Mouse (Mus musculus) CH12.LX (cell line): Measurements from ENCODE around the gene Atg4b. TPM values are rescaled to one million over a fixed set of nuclear protein-coding genes. Genes with fewer than 3 reads are reported as not detected.

Experiments used
- DNase-seq: peaks from one replicate; pipeline ENCODE4 v3.0.0-alpha.2; 2013; ENCODE audit errors: extremely low read depth
- H3K27ac ChIP-seq: 2 replicates; pipeline ENCODE4 v1.5.1; 2012; ENCODE audit warnings: low read depth, mild to moderate bottlenecking, control low read depth, moderate library complexity; ENCODE audit not compliant: insufficient read depth
- H3K27me3 ChIP-seq: replicated peaks from 2 replicates; pipeline ENCODE3; 2012; ENCODE audit warnings: inconsistent platforms
- H3K36me3 ChIP-seq, 2 experiments: replicated peaks in 1 of 2; 2 replicates each; pipeline versions ENCODE3 to v1.6.1; 2012; ENCODE audit warnings: inconsistent platforms in 1 of 2, low read length in 1 of 2, mild to moderate bottlenecking in 1 of 2, mixed read lengths in 1 of 2, moderate library complexity in 1 of 2; ENCODE audit not compliant: control insufficient read depth in 1 of 2, insufficient read depth in 1 of 2
- H3K4me1 ChIP-seq, 2 experiments: 2 replicates each; pipeline ENCODE4 v1.6.1; 2012; ENCODE audit warnings: inconsistent platforms in 1 of 2, moderate library complexity in 1 of 2; ENCODE audit not compliant: insufficient read depth in 2 of 2, control insufficient read depth in 1 of 2
- H3K4me2 ChIP-seq: 2 replicates; pipeline ENCODE4 v1.6.1; 2012; ENCODE audit warnings: low read depth, mild to moderate bottlenecking, control low read depth; ENCODE audit not compliant: poor library complexity, insufficient read depth, severe bottlenecking
- H3K4me3 ChIP-seq, 3 experiments: fragments of 150-350 bp in 1 of 3; sonication (generic) in 1 of 3; replicated peaks in 1 of 3; 2 replicates each; pipeline versions ENCODE3 to v1.5.1; 2011 to 2012; ENCODE audit warnings: low read depth in 2 of 3, low read length in 2 of 3, mild to moderate bottlenecking in 2 of 3, moderate library complexity in 2 of 3, control low read depth in 1 of 3, improper control_type of control experiment in 1 of 3, inconsistent platforms in 1 of 3, mixed read lengths in 1 of 3; ENCODE audit not compliant: poor library complexity in 1 of 3
- H3K79me2 ChIP-seq: replicated peaks from 2 replicates; pipeline ENCODE4 v1.6.1; 2012; ENCODE audit warnings: mild to moderate bottlenecking, moderate library complexity; ENCODE audit not compliant: control insufficient read depth, poor library complexity, insufficient read depth, severe bottlenecking; ENCODE audit errors: extremely low read depth
- H3K9ac ChIP-seq: 2 replicates; pipeline ENCODE4 v1.6.1; 2012; ENCODE audit warnings: low read depth, mild to moderate bottlenecking, control low read depth, moderate library complexity; ENCODE audit not compliant: insufficient read depth
- H3K9me3 ChIP-seq: replicated peaks from 2 replicates; pipeline ENCODE3; 2012; ENCODE audit warnings: low read length, inconsistent platforms, mixed read lengths
- BHLHE40 ChIP-seq: IDR thresholded peaks from 2 replicates; pipeline ENCODE4 v1.6.1; 2011; ENCODE audit warnings: mild to moderate bottlenecking, low read depth, low read length, improper control_type of control experiment
- CHD1 ChIP-seq: IDR thresholded peaks from 2 replicates; pipeline ENCODE4 v1.6.1; 2012; ENCODE audit warnings: low read depth, low read length, improper control_type of control experiment, inconsistent platforms
- CHD2 ChIP-seq: IDR thresholded peaks from 2 replicates; pipeline ENCODE4 v1.6.1; 2011; ENCODE audit warnings: low read length, improper control_type of control experiment
- CTCF ChIP-seq, 2 experiments: IDR thresholded peaks in 1 of 2; conservative IDR thresholded peaks in 1 of 2; 2 replicates each; pipeline ENCODE4 v1.5.1; 2011 to 2012; ENCODE audit warnings: low read depth in 2 of 2, low read length in 2 of 2, improper control_type of control experiment in 1 of 2, inconsistent platforms in 1 of 2, mild to moderate bottlenecking in 1 of 2, moderate library complexity in 1 of 2
- E2F4 ChIP-seq: IDR thresholded peaks from 2 replicates; pipeline ENCODE4 v1.6.1; 2011; ENCODE audit warnings: low read depth, low read length, improper control_type of control experiment; ENCODE audit not compliant: insufficient replicate concordance
- ELF1 ChIP-seq: IDR thresholded peaks from 2 replicates; pipeline ENCODE4 v1.6.1; 2014; ENCODE audit warnings: low read depth, mild to moderate bottlenecking, inconsistent platforms, low read length, improper control_type of control experiment
- EP300 ChIP-seq: IDR thresholded peaks from 2 replicates; pipeline ENCODE4 v1.6.1; 2011; ENCODE audit warnings: low read length, improper control_type of control experiment
- ETS1 ChIP-seq: conservative IDR thresholded peaks from 2 replicates; pipeline ENCODE4 v1.6.1; 2012; ENCODE audit warnings: low read depth, mild to moderate bottlenecking, inconsistent platforms, low read length, improper control_type of control experiment, moderate library complexity
- GABPA ChIP-seq: IDR thresholded peaks from 2 replicates; pipeline ENCODE4 v1.6.1; 2012; ENCODE audit warnings: low read depth, low read length, improper control_type of control experiment, inconsistent platforms; ENCODE audit not compliant: insufficient replicate concordance
- HCFC1 ChIP-seq: IDR thresholded peaks from 2 replicates; pipeline ENCODE4 v1.6.1; 2012; ENCODE audit warnings: low read depth, mild to moderate bottlenecking, inconsistent platforms, low read length, improper control_type of control experiment
- IRF4 ChIP-seq: IDR thresholded peaks from 2 replicates; pipeline ENCODE4 v1.6.1; 2014; ENCODE audit warnings: low read depth, mild to moderate bottlenecking, inconsistent platforms, low read length, improper control_type of control experiment
- JUN ChIP-seq: IDR thresholded peaks from 2 replicates; pipeline ENCODE4 v1.6.1; 2011; ENCODE audit warnings: low read depth, mild to moderate bottlenecking, low read length, improper control_type of control experiment, moderate library complexity; ENCODE audit not compliant: insufficient read depth
- JUND ChIP-seq: conservative IDR thresholded peaks from 2 replicates; pipeline ENCODE4 v1.6.1; 2011; ENCODE audit warnings: low read depth, low read length, improper control_type of control experiment
- KAT2A ChIP-seq: IDR thresholded peaks from 2 replicates; pipeline ENCODE4 v1.6.1; 2012; ENCODE audit warnings: low read length, improper control_type of control experiment, inconsistent platforms; ENCODE audit not compliant: insufficient replicate concordance
- MAX ChIP-seq: IDR thresholded peaks from 2 replicates; pipeline ENCODE4 v1.6.1; 2011; ENCODE audit warnings: low read length, improper control_type of control experiment
- MAZ ChIP-seq: IDR thresholded peaks from 2 replicates; pipeline ENCODE4 v1.6.1; 2012; ENCODE audit warnings: low read depth, mild to moderate bottlenecking, inconsistent platforms, low read length, improper control_type of control experiment, moderate library complexity
- MEF2A ChIP-seq: IDR thresholded peaks from 2 replicates; pipeline ENCODE4 v1.6.1; 2014; ENCODE audit warnings: low read depth, mild to moderate bottlenecking, inconsistent platforms, low read length, improper control_type of control experiment, borderline replicate concordance
- MXI1 ChIP-seq: IDR thresholded peaks from 2 replicates; pipeline ENCODE4 v1.6.1; 2011; ENCODE audit warnings: mild to moderate bottlenecking, low read depth, low read length, improper control_type of control experiment
- MYC ChIP-seq: IDR thresholded peaks from 2 replicates; pipeline ENCODE4 v1.6.1; 2011; ENCODE audit warnings: low read depth, mild to moderate bottlenecking, improper control_type of control experiment, low read length
- NELFE ChIP-seq: IDR thresholded peaks from 2 replicates; pipeline ENCODE4 v1.6.1; 2011; ENCODE audit warnings: low read depth, low read length, improper control_type of control experiment
- NRF1 ChIP-seq: IDR thresholded peaks from 2 replicates; pipeline ENCODE4 v1.6.1; 2014; ENCODE audit warnings: low read depth, mild to moderate bottlenecking, inconsistent platforms, low read length, improper control_type of control experiment, moderate library complexity
- POLR2A ChIP-seq: IDR thresholded peaks from 2 replicates; pipeline ENCODE4 v1.6.1; 2011; ENCODE audit warnings: low read depth, mild to moderate bottlenecking, improper control_type of control experiment, low read length
- POLR2AphosphoS2 ChIP-seq: IDR thresholded peaks from 2 replicates; pipeline ENCODE4 v1.6.1; 2011; ENCODE audit warnings: low read depth, low read length, improper control_type of control experiment
- RAD21 ChIP-seq: IDR thresholded peaks from 2 replicates; pipeline ENCODE4 v1.6.1; 2011; ENCODE audit warnings: low read depth, mild to moderate bottlenecking, low read length, improper control_type of control experiment, moderate library complexity
- RCOR1 ChIP-seq: conservative IDR thresholded peaks from 2 replicates; pipeline ENCODE4 v1.6.1; 2012; ENCODE audit warnings: low read depth, mild to moderate bottlenecking, inconsistent platforms, low read length, improper control_type of control experiment
- SIN3A ChIP-seq: IDR thresholded peaks from 2 replicates; pipeline ENCODE4 v1.6.1; 2012; ENCODE audit warnings: low read length, improper control_type of control experiment, inconsistent platforms
- SMC3 ChIP-seq: IDR thresholded peaks from 2 replicates; pipeline ENCODE4 v1.6.1; 2011; ENCODE audit warnings: low read depth, low read length, improper control_type of control experiment
- TBP ChIP-seq: conservative IDR thresholded peaks from 2 replicates; pipeline ENCODE4 v1.6.1; 2011; ENCODE audit warnings: low read depth, low read length, improper control_type of control experiment
- TCF12 ChIP-seq: IDR thresholded peaks from 2 replicates; pipeline ENCODE4 v1.6.1; 2014; ENCODE audit warnings: low read depth, mild to moderate bottlenecking, inconsistent platforms, low read length, improper control_type of control experiment
- UBTF ChIP-seq: IDR thresholded peaks from 2 replicates; pipeline ENCODE4 v1.6.1; 2012; ENCODE audit warnings: low read depth, mild to moderate bottlenecking, inconsistent platforms, low read length, improper control_type of control experiment, moderate library complexity
- USF1 ChIP-seq: IDR thresholded peaks from 2 replicates; pipeline ENCODE4 v1.6.1; 2014; ENCODE audit warnings: low read depth, mild to moderate bottlenecking, inconsistent platforms, low read length, improper control_type of control experiment
- USF2 ChIP-seq: conservative IDR thresholded peaks from 2 replicates; pipeline ENCODE4 v1.6.1; 2011; ENCODE audit warnings: low read depth, low read length, improper control_type of control experiment
- ZC3H11A ChIP-seq: IDR thresholded peaks from 2 replicates; pipeline ENCODE4 v1.6.1; 2012; ENCODE audit warnings: low read depth, mild to moderate bottlenecking, inconsistent platforms, low read length, improper control_type of control experiment
- ZMIZ1 ChIP-seq: IDR thresholded peaks from 2 replicates; pipeline ENCODE4 v1.6.1; 2012; ENCODE audit warnings: low read depth, mild to moderate bottlenecking, inconsistent platforms, low read length, improper control_type of control experiment
- ZNF384 ChIP-seq: IDR thresholded peaks from 2 replicates; pipeline ENCODE4 v1.6.1; 2012; ENCODE audit warnings: low read depth, low read length, improper control_type of control experiment, inconsistent platforms
- dilution Hi-C: fragments of 300-500 bp; cut with MboI; formaldehyde crosslinking; loops from 2 replicates; pipeline ENCODE4 v1.14.3; 2020; ENCODE audit warnings: low sequenced_read_pairs; ENCODE audit not compliant: extremely low pct_unique_long_range_greater_than_20kb, extremely low pct_ligation_motif_present
- in situ Hi-C: fragments of 300-500 bp; cut with MboI; formaldehyde crosslinking; loops from 3 replicates; pipeline ENCODE4 v1.14.3; 2019; ENCODE audit warnings: low sequenced_read_pairs, low pct_ligation_motif_present, low pct_unique_long_range_greater_than_20kb, mixed read lengths
- polyA plus RNA-seq: library from polyadenylated mRNA; unstranded; fragments of >175 nt; gene quantifications from 2 replicates; pipeline ENCODE4 v1.2.1, GENCODE M21; 2012; ENCODE audit warnings: low read depth; ENCODE audit not compliant: insufficient read length
- total RNA-seq, 2 experiments: library from RNA; depleted of rRNA; stranded (reverse); fragments of 300-350 nt in 1 of 2; fragments of >200 nt in 1 of 2; gene quantifications; 2 replicates each; pipeline ENCODE4 v1.2.3; 2012 to 2014

Gene Atg4b
- total and polyA plus RNA-seq, 3 experiments: 20.1 to 55.1 (median 21.4) TPM

DNA sequence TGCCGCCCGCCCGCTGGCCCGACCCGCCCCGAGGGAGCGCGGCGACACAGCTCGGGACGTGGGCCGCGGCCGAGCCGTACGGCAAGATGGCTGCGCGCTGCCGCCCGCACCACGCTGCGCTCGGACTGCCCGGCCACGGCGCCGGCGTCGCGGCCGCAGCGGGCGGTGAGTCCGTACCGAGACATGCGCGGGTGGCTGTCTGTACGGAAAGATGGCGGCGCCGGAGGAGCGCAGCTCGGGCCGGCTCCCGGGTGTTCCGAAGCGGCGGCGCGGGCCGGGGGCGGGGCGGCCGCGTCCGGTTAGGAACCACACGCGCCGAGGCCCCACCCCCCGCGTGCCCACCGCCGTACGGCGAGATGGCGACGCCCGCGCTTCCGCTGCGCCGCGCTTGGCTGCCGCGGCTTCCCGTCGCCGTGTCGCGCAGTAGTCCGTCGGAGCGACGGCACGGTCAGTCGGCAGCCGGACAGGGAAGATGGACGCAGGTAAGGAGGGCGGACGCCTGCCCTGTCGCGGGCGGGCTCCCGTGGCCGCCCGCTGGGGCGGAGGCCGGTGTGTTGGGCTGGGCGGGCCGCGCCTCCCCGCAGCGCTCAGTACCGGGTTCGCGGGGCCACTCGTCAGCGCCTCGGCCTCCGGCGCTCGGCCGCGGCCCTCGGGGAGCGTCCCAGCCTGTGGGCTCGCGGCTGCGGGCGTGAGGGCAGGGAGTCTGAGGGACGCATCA lies 3.4 kb downstream of the Atg4b start, which contains the start of gene Thap4:
Gene Thap4, minus strand, starts transcription at position 292 of the 718 bp plus-strand sequence.
- Histone ChIP-seq H3K4me1 (peaks cover 8 to 43% of the 10 kb centered on the region in 2 experiments; a peak in 3 of 4 replicates), H3K4me2 (peak within 1 kb of the TSS; percentile 97), H3K27ac (peak within 1 kb of the TSS; percentile 59), H3K79me2 (peaks cover 55% of the 10 kb centered on the region), H3K9ac (peak within 1 kb of the TSS; percentile 79), H3K9me3 (no peaks in the 10 kb centered on the region), H3K27me3 (no peaks in the 10 kb centered on the region), H3K36me3 (peaks cover 9 to 21% of the 10 kb centered on the region in 2 experiments), H3K4me3 (peak within 1 kb of the TSS; percentile 85 to 95 (median 88))
- peak; percentile 69 for DNase-seq
- dilution Hi-C loops (no loop called here), in situ Hi-C loops (no loop called here)
- TF ChIP-seq SMC3 (no peak), POLR2A (peak; percentile 78), USF2 (no peak), MEF2A (peak; percentile 45; the same call in 1 of the 2 replicates), RCOR1 (no peak), CTCF (conservative IDR thresholded peaks at IDR 0.05 in 1 of 2, IDR thresholded peaks at IDR 0.05 in 1 of 2; ENCODE audit: low read depth in 2 of 2, low read length in 2 of 2) (no peak), MXI1 (peak; percentile 82), GABPA (no peak), MAX (peak; percentile 29; the same call in 1 of the 2 replicates), RAD21 (no peak), MAZ (no peak), CHD1 (no peak), TBP (0 out of 2 replicates have a peak, but pooled peaks have one; percentile 12), BHLHE40 (peak; percentile 80), TCF12 (0 out of 2 replicates have a peak, but pooled peaks have one; percentile 33), EP300 (no peak), MYC (0 out of 2 replicates have a peak, but pooled peaks have one; percentile 8), IRF4 (peak; percentile 15; the same call in 1 of the 2 replicates), ZC3H11A (no peak), HCFC1 (peak; percentile 82), ELF1 (peak; percentile 87), JUND (no peak), ZMIZ1 (peak; percentile 70), ETS1 (no peak), NRF1 (peak; percentile 79), ZNF384 (no peak), USF1 (no peak), NELFE (peak; percentile 58), E2F4 (no peak), POLR2AphosphoS2 (no peak), CHD2 (no peak), UBTF (peak; percentile 14), JUN (no peak), SIN3A (no peak), KAT2A (peak; percentile 79; the same call in 1 of the 2 replicates)
